Comparison of ENCODE assay signal across 8 mouse cellular contexts in the genomic region with DNA sequence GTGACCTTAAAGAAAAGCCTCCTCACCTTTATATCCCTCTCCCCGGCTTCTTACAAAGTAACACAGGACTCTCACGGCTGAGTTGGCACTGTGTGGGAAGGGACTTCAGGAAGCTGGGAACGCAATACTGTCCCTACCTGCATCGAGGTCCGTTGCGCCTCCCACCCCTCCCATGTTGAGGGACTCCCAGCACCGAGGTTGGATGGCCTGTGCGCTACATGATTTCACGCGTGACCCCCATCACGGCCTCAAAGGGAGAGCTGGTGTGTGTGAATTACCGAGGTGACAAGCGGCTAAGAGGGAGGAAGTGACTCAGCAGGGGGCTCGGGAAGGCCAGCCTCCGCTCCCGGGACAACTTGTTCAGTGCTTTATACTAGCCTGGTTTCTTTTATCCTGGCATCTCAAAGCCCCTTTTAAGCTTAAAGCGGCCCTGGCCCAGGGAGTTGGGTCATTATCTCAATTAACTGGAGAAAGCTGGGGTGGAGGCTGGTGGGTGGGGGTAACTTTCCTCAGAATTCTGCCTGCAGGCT. TPM values are rescaled to one million over a fixed set of nuclear protein-coding genes. Genes with fewer than 3 reads are reported as not detected.
DNase-seq lines count a peak whose midpoint lies in the region; ATAC-seq and TF ChIP-seq lines count a peak whose summit lies in the region.

No protein-coding gene starts in this region.

- no peaks in the 10 kb centered on the region for H3K36me3 ChIP-seq in heart, postnatal 0 days (replicated peaks; ENCODE audit: control insufficient read depth, insufficient read depth, low read length)
- no peaks in the 10 kb centered on the region for H3K36me3 ChIP-seq in neural tube, embryonic 12.5 days

- peak overlapping the region; percentile 37 for H3K4me3 ChIP-seq in heart, postnatal 0 days (ENCODE audit: low read depth, low read length)
- H3K4me3 ChIP-seq in neural tube, embryonic 12.5 days = no peak overlapping the region

- H3K27me3 ChIP-seq in heart, postnatal 0 days (ENCODE audit: control insufficient read depth, insufficient read depth, low read length) = peaks cover 27% of the 10 kb centered on the region
- H3K27me3 ChIP-seq in neural tube, embryonic 12.5 days (replicated peaks) = peaks cover 45% of the 10 kb centered on the region

- H3K4me1 ChIP-seq in heart, postnatal 0 days (ENCODE audit: control insufficient read depth, insufficient read depth) = peaks cover 6% of the 10 kb centered on the region; the same call in 1 of the 2 replicates
- H3K4me1 ChIP-seq in neural tube, embryonic 12.5 days = peaks cover 14% of the 10 kb centered on the region; the same call in 1 of the 2 replicates

- WGBS in heart, postnatal 0 days = 5% methylated on average over 17 of the region's 17 CpGs
- 2% methylated on average over 17 of the region's 17 CpGs for WGBS in neural tube, embryonic 12.5 days

- H3K9me3 ChIP-seq in heart, postnatal 0 days (replicated peaks; ENCODE audit: control insufficient read depth, low read length) = no peaks in the 10 kb centered on the region
- H3K9me3 ChIP-seq in neural tube, embryonic 12.5 days = no peaks in the 10 kb centered on the region

- 0 out of 2 replicates have a peak, but pooled peaks have one; percentile 27 for ATAC-seq in frontal cortex, adult (ENCODE audit: low TSS enrichment)
- 0 out of 2 replicates have a peak, but pooled peaks have one; percentile 24 for ATAC-seq in heart, postnatal 0 days (ENCODE audit: insufficient read depth, low read depth)
- no peak for ATAC-seq in neural tube, embryonic 12.5 days (ENCODE audit: low FRiP score, low read depth)
- no peak for ATAC-seq in megakaryocyte-erythroid progenitor cell, adult 5-6 weeks (replicated peaks; ENCODE audit: low FRiP score, low TSS enrichment, poor library complexity, severe bottlenecking)

- H3K27ac ChIP-seq in heart, postnatal 0 days (ENCODE audit: low read depth) = no peak overlapping the region
- no peak overlapping the region for H3K27ac ChIP-seq in neural tube, embryonic 12.5 days

- no peak for TF ChIP-seq CTCF in heart, postnatal 0 days (IDR thresholded peaks at IDR 0.05; ENCODE audit: low read depth)

- DNase-seq in frontal cortex, postnatal 14 days (ENCODE audit: low spot score in 2 of 2) = no peak
- peak; percentile 61 for DNase-seq in ZHBTc4 (ENCODE audit: low read depth, low spot score)
- peak; percentile 23 for DNase-seq in heart, postnatal 0 days (ENCODE audit: low spot score)
- peak; percentile 35 to 70 for DNase-seq in layer of hippocampus, postnatal 14 days (ENCODE audit: low spot score in 2 of 2)
- DNase-seq in B cell, adult 2 months = no peak

- H3K9ac ChIP-seq in heart, postnatal 0 days (replicated peaks; ENCODE audit: low read depth, low read length) = no peak overlapping the region
- no peak overlapping the region for H3K9ac ChIP-seq in neural tube, embryonic 12.5 days

- H3K4me2 ChIP-seq in heart, postnatal 0 days (ENCODE audit: low read depth, low read length) = peak overlapping the region; percentile 56
- H3K4me2 ChIP-seq in neural tube, embryonic 12.5 days (replicated peaks) = peak overlapping the region; percentile 45

- no peak for TF ChIP-seq EP300 in heart, postnatal 0 days (IDR thresholded peaks at IDR 0.05; ENCODE audit: low read depth)

RNA-seq across cellular contexts. Expression of a gene that starts 31.1 kb away (rescaled TPM):
- total RNA-seq in heart, postnatal 0 days (2014; rRNA removed; ENCODE audit: low replicate concordance) = 15.6 and 26.6 TPM in 2 replicates
- polyA plus RNA-seq in heart, postnatal 0 days (2015; fragmentation: Nextera tagmentation; extraction: Ambion mirVana) = 20.7 and 22.4 TPM in 2 replicates
- 10 to 100 TPM; 18.2 to 24.4 TPM for total RNA-seq in layer of hippocampus, postnatal 14 days (2021)
- polyA plus RNA-seq in neural tube, embryonic 12.5 days (2016; fragmentation: Nextera tagmentation; extraction: Ambion mirVana) = 37.2 and 40.0 TPM in 2 replicates
- 23.8 and 24.9 TPM in 2 replicates for total RNA-seq in megakaryocyte-erythroid progenitor cell, adult 5-6 weeks (2014; fragmentation: Nextera tagmentation)
- 5.7 and 17.9 TPM in 2 replicates for total RNA-seq in megakaryocyte-erythroid progenitor cell, adult 5-6 weeks (2017)

RNA-seq across cellular contexts. Expression of a gene that starts 39.9 kb away (rescaled TPM):
- total RNA-seq in heart, postnatal 0 days (2014; rRNA removed; ENCODE audit: low replicate concordance) = 1.3 and 4.2 TPM in 2 replicates
- polyA plus RNA-seq in heart, postnatal 0 days (2015; fragmentation: Nextera tagmentation; extraction: Ambion mirVana) = 0.08 and 0.14 TPM in 2 replicates
- total RNA-seq in layer of hippocampus, postnatal 14 days (2021) = under 1 TPM; 0.44 to 0.67 TPM
- 1.7 and 2.4 TPM in 2 replicates for polyA plus RNA-seq in neural tube, embryonic 12.5 days (2016; fragmentation: Nextera tagmentation; extraction: Ambion mirVana)
- not detected in 2 replicates for total RNA-seq in megakaryocyte-erythroid progenitor cell, adult 5-6 weeks (2014; fragmentation: Nextera tagmentation)
- not detected in 2 replicates for total RNA-seq in megakaryocyte-erythroid progenitor cell, adult 5-6 weeks (2017)

Comparison
In these comparisons a context has a peak if more than half of its experiments do, and no peak if none do; other contexts are left out.
1. ATAC-seq: peak in frontal cortex, adult (single experiment) and heart, postnatal 0 days (single experiment); none in neural tube, embryonic 12.5 days (single experiment) and megakaryocyte-erythroid progenitor cell, adult 5-6 weeks (single experiment).
2. DNase-seq: peak in ZHBTc4 (single experiment), heart, postnatal 0 days (single experiment) and layer of hippocampus, postnatal 14 days (2 of 2); none in frontal cortex, postnatal 14 days (0 of 2) and B cell, adult 2 months (0 of 2).